Mouse (Mus musculus) cerebellum, adult 18-20 months (tissue): ENCODE results near the gene Map3k7.

Experiments used
- DNase-seq, 2 experiments: peaks; one replicate each; pipeline ENCODE4 v3.0.0; 2021

The Map3k7 gene

DNA sequence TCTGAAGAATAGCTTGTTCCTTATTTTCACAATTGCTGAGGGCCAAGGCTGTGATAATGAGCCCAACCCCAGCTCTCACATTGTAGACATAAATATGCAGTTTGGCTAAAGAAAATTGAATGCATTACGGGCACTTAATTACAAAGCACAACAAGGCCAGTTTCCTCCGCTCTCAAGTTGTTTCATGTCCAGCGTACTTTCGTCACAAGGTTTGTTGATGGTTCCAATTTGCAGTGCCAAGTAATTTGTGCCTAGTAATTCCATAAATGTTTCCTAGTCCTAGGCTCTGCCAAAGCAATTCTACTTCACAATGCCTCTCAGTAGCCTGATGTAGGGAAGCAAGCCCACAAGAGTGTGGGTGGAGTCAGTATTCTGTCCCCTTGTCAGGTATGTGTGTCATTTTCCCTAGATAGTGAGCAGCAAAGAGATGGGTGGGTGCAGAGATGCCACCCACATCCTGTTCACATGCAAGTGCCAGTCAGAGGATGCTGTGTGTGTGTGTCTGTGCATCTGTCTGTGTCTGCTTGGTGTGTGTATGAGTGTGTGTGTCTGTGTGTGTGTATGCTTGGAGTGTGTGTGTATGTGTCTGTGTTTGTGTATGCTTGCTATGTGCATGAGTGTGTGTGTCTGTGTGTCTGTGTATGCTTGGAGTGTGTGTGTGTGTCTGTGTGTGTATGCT, 98.6 kb downstream of the Map3k7 start:
- no peak for DNase-seq

GRCm38 (mm10) chr4:32063291-32063690, 99.4 kb downstream of the Map3k7 start:
- DNase-seq: no peak
